Mouse (Mus musculus) liver, adult 2 months (tissue): ENCODE measurements around the gene Ebf1.

ENCODE experiments used
- CTCF ChIP-seq: fragments of 200-500 bp; IDR thresholded peaks from 2 replicates; pipeline ENCODE4 v1.5.1; 2011; ENCODE audit warnings: low read depth, low read length, control low read depth
- POLR2A ChIP-seq: fragments of 200-500 bp; IDR thresholded peaks from 2 replicates; pipeline ENCODE4 v1.6.1; 2011; ENCODE audit warnings: low read length, control low read depth; ENCODE audit not compliant: insufficient read depth; ENCODE audit errors: extremely low read depth

- TF ChIP-seq CTCF (no peak), POLR2A (no peak)
Measured at GRCm38 (mm10) chr11:44703951-44704350, 86.8 kb downstream of the Ebf1 start.
